Mouse (Mus musculus) neutrophil, adult 59 days (primary cell): ENCODE data around the gene Sppl2b. TPM values are rescaled to one million over a fixed set of nuclear protein-coding genes. Genes with fewer than 3 reads are reported as not detected.

Experiments used
- total RNA-seq, 2 experiments: library from RNA; stranded (reverse); gene quantifications; 1 replicate in 1 of 2; 2 replicates in 1 of 2; pipeline ENCODE4 v1.2.4; 2023

The Sppl2b gene
- total RNA-seq: 10 to 100 TPM; 23.0 to 25.9 TPM

GRCm38 (mm10) chr10:80854913-80855748, at the start of gene Sppl2b, which contains the start of gene Lsm7:
TSS of gene Sppl2b (plus strand) at chr10:80855275.
TSS of gene Lsm7 (minus strand) at chr10:80855209.

GRCm38 (mm10) chr10:80813366-80813765, 41.7 kb upstream of the Sppl2b start, which contains the start of gene Jsrp1:
TSS of gene Jsrp1 (minus strand) at chr10:80813498.

GRCm38 (mm10) chr10:80826151-80827062, 28.7 kb upstream of the Sppl2b start, which contains the start of gene Oaz1:
TSS of gene Oaz1 (plus strand) at chr10:80826656.

GRCm38 (mm10) chr10:80843931-80844547, 11.0 kb upstream of the Sppl2b start, which contains the start of gene Lingo3:
TSS of gene Lingo3 (minus strand) at chr10:80844039.

GRCm38 (mm10) chr10:80871581-80871980, 16.5 kb downstream of the Sppl2b start, which contains the start of gene Tmprss9:
TSS of gene Tmprss9 (plus strand) at chr10:80871848.

GRCm38 (mm10) chr10:80900318-80901247, 45.5 kb downstream of the Sppl2b start, which contains the start of gene Timm13:
TSS of gene Timm13 (minus strand) at chr10:80900969.

GRCm38 (mm10) chr10:80917779-80918434, 62.8 kb downstream of the Sppl2b start, which contains the start of gene Lmnb2:
TSS of gene Lmnb2 (minus strand) at chr10:80918245.

Other genes starting within 250 kb of the Sppl2b start
- 1 to 10 TPM in 1 of 2 experiments, under 1 TPM in 1; 0.69 to 1.1 TPM for gene Gm49322, start 249.3 kb upstream of the Sppl2b start, total RNA-seq
- gene Csnk1g2, start 232.4 kb upstream of the Sppl2b start, total RNA-seq: 100 to 1,000 TPM; 131 TPM
- gene Btbd2, start 198.2 kb upstream of the Sppl2b start, total RNA-seq: 10 to 100 TPM; 14.8 to 25.5 TPM
- 100 to 1,000 TPM; 173 to 188 TPM for gene Mknk2, start 177.2 kb upstream of the Sppl2b start, total RNA-seq
- 100 to 1,000 TPM; 137 to 153 TPM for gene Mob3a, start 153.3 kb upstream of the Sppl2b start, total RNA-seq
- 10 to 100 TPM; 15.2 to 15.8 TPM for gene Izumo4, start 153.1 kb upstream of the Sppl2b start, total RNA-seq
- gene Ap3d1, start 113.0 kb upstream of the Sppl2b start, total RNA-seq: 100 to 1,000 TPM in 1 of 2 experiments, 10 to 100 TPM in 1; 82.9 to 110 TPM
- 10 to 100 TPM; 25.7 to 29.4 TPM for gene Dot1l, start 100.1 kb upstream of the Sppl2b start, total RNA-seq
- gene Sf3a2, start 57.1 kb upstream of the Sppl2b start, total RNA-seq: 10 to 100 TPM; 46.8 to 52.8 TPM
- 10 to 100 TPM; 71.4 to 87.6 TPM for gene Plekhj1, start 56.6 kb upstream of the Sppl2b start, total RNA-seq
- gene Amh, start 50.0 kb upstream of the Sppl2b start, total RNA-seq: under 1 TPM; 0.37 to 0.76 TPM
- gene Jsrp1, start 41.8 kb upstream of the Sppl2b start, total RNA-seq: not detected
- gene Oaz1, start 28.6 kb upstream of the Sppl2b start, total RNA-seq: 100 to 1,000 TPM; 575 to 577 TPM
- gene Lingo3, start 11.2 kb upstream of the Sppl2b start, total RNA-seq: not detected
- 10 to 100 TPM; 16.3 to 17.5 TPM for gene Lsm7, start 66 bp upstream of the Sppl2b start, total RNA-seq
- not detected for gene Tmprss9, start 16.6 kb downstream of the Sppl2b start, total RNA-seq
- gene Timm13, start 45.7 kb downstream of the Sppl2b start, total RNA-seq: 10 to 100 TPM; 43.0 to 50.4 TPM
- gene Lmnb2, start 63.0 kb downstream of the Sppl2b start, total RNA-seq: 10 to 100 TPM; 20.5 to 24.4 TPM
- 10 to 100 TPM; 24.5 to 33.7 TPM for gene Gadd45b, start 74.8 kb downstream of the Sppl2b start, total RNA-seq
- gene Gng7, start 159.7 kb downstream of the Sppl2b start, total RNA-seq: 1 to 10 TPM in 1 of 2 experiments, under 1 TPM in 1; 0.58 to 1.3 TPM
- gene Diras1, start 170.4 kb downstream of the Sppl2b start, total RNA-seq: not detected
- 10 to 100 TPM; 11.6 to 13.3 TPM for gene Slc39a3, start 182.2 kb downstream of the Sppl2b start, total RNA-seq
- gene Sgta, start 204.9 kb downstream of the Sppl2b start, total RNA-seq: 10 to 100 TPM; 49.0 to 54.7 TPM
- 1 to 10 TPM; 5.8 to 6.9 TPM for gene Thop1, start 214.8 kb downstream of the Sppl2b start, total RNA-seq
- gene Creb3l3, start 243.6 kb downstream of the Sppl2b start, total RNA-seq: 1 to 10 TPM in 1 of 2 experiments, under 1 TPM in 1; 0.64 to 1.2 TPM